Mouse (Mus musculus) heart, embryonic 14.5 days (tissue): ENCODE data around the gene Taz. TPM values are rescaled to one million over a fixed set of nuclear protein-coding genes. Genes with fewer than 3 reads are reported as not detected.

ENCODE experiments used
- microRNA-seq: library from miRNA; unstranded; fragments of <30 nt; microRNA quantifications from one replicate; pipeline ENCODE4, GENCODE M21; 2016
- polyA plus RNA-seq: library from polyadenylated mRNA; unstranded; fragments of >200 nt; fragmentation: Nextera tagmentation; extraction: Ambion mirVana; gene quantifications from 2 replicates; pipeline ENCODE4 v1.2.1, GENCODE M21; 2014

Gene Taz
- polyA plus RNA-seq, 1 experiment from 2014 or later, result 64.5 TPM

Small RNA genes within 50 kb of the gene (microRNA-seq; reads per million reads assigned to microRNA genes)
- gene Mir7091 (not detected), gene Mir7092 (not detected)

Other genes starting within 250 kb of the Taz start
- not detected in 2 replicates for gene Opn1mw, start 154.4 kb upstream of the Taz start, polyA plus RNA-seq
- 10.9 and 11.7 TPM in 2 replicates for gene Mecp2, start 146.5 kb upstream of the Taz start, polyA plus RNA-seq
- gene Tex28, start 114.1 kb upstream of the Taz start, polyA plus RNA-seq, result not detected in 2 replicates
- 0.14 TPM in 1 of 2 replicates, not detected in the other for gene Tktl1, start 104.7 kb upstream of the Taz start, polyA plus RNA-seq
- gene Flna, start 32.1 kb upstream of the Taz start, polyA plus RNA-seq, result 150 and 157 TPM in 2 replicates
- gene Emd, start 27.2 kb upstream of the Taz start, polyA plus RNA-seq, result 13.9 and 17.8 TPM in 2 replicates
- gene Rpl10, start 11.1 kb upstream of the Taz start, polyA plus RNA-seq, result 455 and 540 TPM in 2 replicates
- gene Dnase1l1, start 425 bp downstream of the Taz start, polyA plus RNA-seq, result 15.2 and 17.3 TPM in 2 replicates
- 110 and 118 TPM in 2 replicates for gene Atp6ap1, start 15.2 kb downstream of the Taz start, polyA plus RNA-seq
- 120 and 130 TPM in 2 replicates for gene Gdi1, start 23.1 kb downstream of the Taz start, polyA plus RNA-seq
- gene Fam50a, start 31.1 kb downstream of the Taz start, polyA plus RNA-seq, result 40.2 and 43.2 TPM in 2 replicates
- 3.3 and 5.4 TPM in 2 replicates for gene Plxna3, start 47.2 kb downstream of the Taz start, polyA plus RNA-seq
- 102 and 103 TPM in 2 replicates for gene Lage3, start 71.7 kb downstream of the Taz start, polyA plus RNA-seq
- gene Ubl4a, start 91.3 kb downstream of the Taz start, polyA plus RNA-seq, result 64.3 and 67.2 TPM in 2 replicates
- gene Slc10a3, start 91.4 kb downstream of the Taz start, polyA plus RNA-seq, result 14.4 and 14.5 TPM in 2 replicates
- gene Fam3a, start 111.4 kb downstream of the Taz start, polyA plus RNA-seq, result 28.1 and 29.9 TPM in 2 replicates
- 21.5 and 22.1 TPM in 2 replicates for gene Ikbkg, start 111.4 kb downstream of the Taz start, polyA plus RNA-seq
- 16.0 and 17.9 TPM in 2 replicates for gene G6pdx, start 147.3 kb downstream of the Taz start, polyA plus RNA-seq
- gene Gm6880, start 199.5 kb downstream of the Taz start, polyA plus RNA-seq, result not detected in 2 replicates